Mouse (Mus musculus): ENCODE measurements around the gene Ttc33. TPM values are rescaled to one million over a fixed set of nuclear protein-coding genes. Genes with fewer than 3 reads are reported as not detected.

Ttc33 gene
- 27.5 TPM for total RNA-seq (2023)

DNA sequence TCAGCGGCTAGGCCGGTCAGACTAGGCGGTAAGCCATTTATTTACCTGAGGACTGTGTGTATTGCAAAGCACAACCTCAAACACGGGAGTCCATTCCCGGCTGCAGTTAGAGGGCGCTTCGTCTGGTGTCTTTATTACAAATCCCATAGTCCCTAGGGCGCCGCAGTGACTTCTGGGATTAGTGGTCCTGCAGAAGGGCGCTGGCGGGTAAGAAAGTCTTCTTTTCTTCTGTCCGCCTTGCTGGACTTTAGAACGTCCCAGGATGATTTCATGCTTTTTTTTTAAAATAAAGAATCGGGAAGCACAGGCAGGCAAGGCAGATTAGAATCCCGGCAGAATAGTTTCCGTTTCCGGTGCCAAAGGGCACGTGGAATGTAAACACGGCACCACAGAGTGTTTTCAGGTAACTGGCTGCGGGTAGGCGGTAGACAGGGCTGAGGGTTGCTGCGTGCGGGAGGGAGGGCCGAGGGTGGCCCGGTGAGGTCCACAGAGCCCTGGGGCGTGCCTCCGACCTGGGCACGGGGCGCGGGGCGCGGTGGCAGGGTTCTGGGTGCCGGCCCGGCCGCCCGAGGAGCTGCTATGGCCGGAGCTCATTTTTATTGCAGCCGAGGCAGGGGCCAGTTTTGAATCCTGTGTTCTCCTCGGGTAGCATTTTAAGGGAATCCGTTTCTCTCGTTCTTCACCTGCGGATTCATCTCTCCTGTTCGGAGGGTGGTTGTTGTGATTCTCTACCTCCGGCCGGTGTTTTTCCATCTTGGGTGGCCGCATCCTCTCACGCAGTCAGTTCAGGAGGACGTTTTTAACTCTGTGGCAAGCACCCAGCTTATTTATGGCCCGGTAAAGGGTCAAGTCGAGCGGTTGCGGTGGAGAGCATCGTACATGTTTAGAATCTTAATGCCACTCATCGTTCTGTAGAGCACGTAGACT is at the start of gene Ttc33:
Gene Ttc33 (plus strand): TSS at position 160 of the 927 bp plus-strand sequence.

DNA sequence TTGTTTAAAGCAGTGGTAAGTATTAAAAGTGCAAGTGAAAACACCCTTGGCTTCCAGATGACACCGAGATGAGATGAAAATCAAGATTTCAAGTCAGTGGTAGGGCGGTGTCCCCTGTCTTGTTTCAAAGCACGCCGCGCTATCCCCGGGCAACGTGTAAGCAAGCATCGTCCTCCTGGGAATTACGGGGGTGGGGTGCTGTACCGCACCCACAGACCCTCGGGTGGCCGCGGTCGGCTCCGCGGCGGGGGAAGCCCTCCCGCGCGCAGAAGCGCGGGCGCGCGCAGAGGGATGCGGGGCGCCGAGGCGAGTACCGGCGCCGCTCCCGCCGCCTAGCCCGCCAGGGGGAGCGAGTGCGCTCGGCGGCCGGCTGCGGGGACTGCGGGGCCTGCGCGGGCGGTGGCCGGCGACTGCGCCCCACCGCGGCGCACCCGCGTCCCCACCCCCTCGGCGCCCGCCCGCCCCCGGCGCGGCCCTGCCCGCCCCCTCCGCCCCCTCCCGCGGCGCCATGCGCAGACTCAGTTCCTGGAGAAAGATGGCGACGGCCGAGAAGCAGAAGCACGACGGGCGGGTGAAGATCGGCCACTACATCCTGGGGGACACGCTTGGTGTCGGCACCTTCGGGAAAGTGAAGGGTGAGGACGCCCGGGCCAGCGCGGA is 41.8 kb upstream of the Ttc33 start, which contains the start of gene Prkaa1:
Gene Prkaa1 (plus strand): TSS at position 501 of the 660 bp plus-strand sequence.

DNA sequence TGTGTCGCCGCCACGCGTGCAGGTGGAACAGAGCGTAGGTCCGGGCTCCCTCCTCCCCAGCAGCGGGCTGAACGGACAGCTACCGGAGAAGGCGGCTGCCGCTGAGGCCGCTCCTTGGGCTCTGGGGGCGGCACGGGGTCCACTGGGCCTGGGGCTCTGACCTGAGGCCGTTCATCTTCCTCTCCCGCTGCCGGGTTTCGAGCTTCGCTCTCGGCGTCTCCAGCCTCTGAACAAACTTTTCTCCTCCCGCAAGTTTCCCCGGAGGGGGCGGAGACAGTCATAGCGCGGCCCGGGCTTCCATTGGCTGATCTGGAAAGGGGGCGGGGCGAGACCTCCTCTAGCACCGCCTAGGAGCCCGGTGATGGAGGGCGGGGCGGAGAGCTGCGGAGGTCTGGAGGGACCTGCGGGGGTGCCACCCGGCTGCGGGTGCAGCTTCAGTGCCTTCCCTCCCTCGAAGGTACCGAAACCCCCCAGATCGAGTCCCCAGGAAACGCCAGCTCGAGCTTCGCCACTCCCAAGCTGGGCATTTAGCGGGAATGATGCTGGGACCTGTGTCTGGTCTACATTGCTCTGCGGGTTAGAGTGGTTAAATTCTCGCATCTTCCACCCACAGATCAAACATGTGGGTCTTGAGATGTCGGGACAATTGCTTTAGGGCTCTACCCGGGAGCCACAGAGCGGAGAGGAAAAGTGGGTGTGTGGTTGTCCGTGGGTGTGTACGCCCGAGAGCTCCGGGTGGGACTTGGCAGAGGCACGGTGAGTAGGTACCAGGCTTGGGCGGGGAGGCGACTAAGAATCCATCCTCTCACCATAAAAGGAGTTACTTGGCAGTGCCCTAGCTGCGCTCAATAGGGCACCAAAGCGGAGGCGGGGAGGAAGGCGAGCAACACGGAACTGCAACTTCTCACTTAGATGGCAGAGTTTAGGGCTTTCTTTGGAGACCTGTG is 58.9 kb downstream of the Ttc33 start, which contains the start of gene Ptger4:
Gene Ptger4 (minus strand): TSS at position 229 of the 947 bp plus-strand sequence.

Other genes with a start within 250 kb of the Ttc33 start
- not detected for gene C7, start 121.8 kb upstream of the Ttc33 start, total RNA-seq (2023)
- gene Card6, start 77.0 kb upstream of the Ttc33 start, total RNA-seq (2023) = 88.0 TPM
- gene Rpl37, start 68.9 kb upstream of the Ttc33 start, total RNA-seq (2023) = 1,168 TPM
- gene Prkaa1, start 41.7 kb upstream of the Ttc33 start, total RNA-seq (2023) = 25.7 TPM
- gene Ptger4, start 58.7 kb downstream of the Ttc33 start, total RNA-seq (2023) = 52.4 TPM

All from CD8-positive naive resting alpha-beta T cell, adult 57 days (primary cell).